Mouse (Mus musculus): ENCODE measurements around the gene Asphd1. TPM values are rescaled to one million over a fixed set of nuclear protein-coding genes. Genes with fewer than 3 reads are reported as not detected.
A peak's percentile ranks its signal among the peaks of the same experiment; 100 is the strongest.

Gene Asphd1
- polyA plus RNA-seq, 1 experiment: 0.07 TPM

DNA sequence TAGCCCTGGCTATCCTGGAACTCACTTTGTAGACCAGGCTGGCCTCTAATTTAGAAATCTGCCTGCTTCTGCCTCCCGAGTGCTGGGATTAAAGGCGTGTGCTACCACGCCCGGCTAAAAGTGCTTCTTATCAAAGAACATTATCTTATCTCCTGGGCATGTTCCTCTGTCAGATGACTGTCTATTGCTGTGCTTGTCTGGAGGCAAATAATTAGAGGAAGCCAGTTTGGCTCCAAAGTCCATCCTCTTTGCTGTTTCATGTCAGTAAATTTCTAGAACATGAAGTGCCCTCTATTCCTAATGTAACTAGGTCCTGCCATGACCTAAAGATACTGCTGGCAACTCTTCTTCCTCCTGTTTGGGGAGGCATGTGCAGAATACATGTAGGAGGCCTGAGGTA is 32.7 kb upstream of the Asphd1 start:
- Histone ChIP-seq H3K79me2 (ENCODE audit: control insufficient read depth, insufficient read depth) (peaks cover 20% of the 10 kb centered on the region), H3K79me3 (ENCODE audit: low read depth) (peaks cover 3% of the 10 kb centered on the region), H3K4me3 (ENCODE audit: insufficient read depth, poor library complexity, severe bottlenecking) (no peak overlapping the region), H3K36me3 (ENCODE audit: control insufficient read depth, insufficient read depth) (peaks cover 27% of the 10 kb centered on the region), H3ac (ENCODE audit: control insufficient read depth, insufficient read length, low read depth) (no peak overlapping the region), H3K27me3 (ENCODE audit: control insufficient read depth, insufficient read depth, insufficient read length) (no peaks in the 10 kb centered on the region)
- TF ChIP-seq CTCF (IDR thresholded peaks at IDR 0.05; ENCODE audit: control insufficient read depth, insufficient read depth, insufficient read length) (no peak), FOSL1 (IDR thresholded peaks at IDR 0.05; ENCODE audit: insufficient read depth, low read length, poor library complexity, severe bottlenecking) (no peak), MYOD1 (IDR thresholded peaks at IDR 0.05; ENCODE audit: control insufficient read depth, insufficient read length, low read depth) (no peak), MAX (IDR thresholded peaks at IDR 0.05) (no peak), USF1 (IDR thresholded peaks at IDR 0.05; ENCODE audit: low read depth) (no peak), CEBPB (IDR thresholded peaks at IDR 0.05; ENCODE audit: low read depth) (no peak), MYOG (IDR thresholded peaks at IDR 0.05; ENCODE audit: control insufficient read depth, extremely low read depth, insufficient read length) (no peak)

DNA sequence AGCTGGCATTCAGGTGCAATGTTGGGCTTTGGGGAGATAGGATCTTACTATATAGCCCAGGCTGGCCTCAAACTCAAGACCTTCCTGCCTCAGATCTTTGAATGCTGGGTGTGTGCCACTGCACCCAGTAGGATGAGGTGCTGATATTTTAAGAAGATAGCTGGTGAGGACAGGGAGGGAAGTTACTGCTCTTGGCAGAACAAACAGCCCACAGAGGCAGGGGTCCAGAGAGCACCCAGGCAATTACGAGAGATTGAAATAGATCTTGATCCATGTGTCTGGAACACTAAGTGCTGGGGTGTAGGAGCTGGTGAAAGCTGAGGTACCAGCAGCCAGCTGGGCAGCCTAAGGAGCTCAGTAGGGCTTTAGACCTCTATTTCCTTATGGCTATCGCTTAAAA is 32.2 kb upstream of the Asphd1 start:
- H3K27me3 ChIP-seq (ENCODE audit: control insufficient read depth, insufficient read depth, insufficient read length): no peaks in the 10 kb centered on the region
- H3K36me3 ChIP-seq (ENCODE audit: control insufficient read depth, insufficient read depth): peaks cover 22% of the 10 kb centered on the region
- no peak overlapping the region for H3K4me3 ChIP-seq (ENCODE audit: insufficient read depth, poor library complexity, severe bottlenecking)
- H3K79me3 ChIP-seq (ENCODE audit: low read depth): peaks cover 4% of the 10 kb centered on the region
- H3ac ChIP-seq (ENCODE audit: control insufficient read depth, insufficient read length, low read depth): no peak overlapping the region
- H3K79me2 ChIP-seq (ENCODE audit: control insufficient read depth, insufficient read depth): peaks cover 24% of the 10 kb centered on the region
- TF ChIP-seq CTCF (IDR thresholded peaks at IDR 0.05; ENCODE audit: control insufficient read depth, insufficient read depth, insufficient read length): no peak
- TF ChIP-seq MAX (IDR thresholded peaks at IDR 0.05): no peak
- no peak for TF ChIP-seq MYOG (IDR thresholded peaks at IDR 0.05; ENCODE audit: control insufficient read depth, extremely low read depth, insufficient read length)
- TF ChIP-seq CEBPB (IDR thresholded peaks at IDR 0.05; ENCODE audit: low read depth): no peak
- no peak for TF ChIP-seq USF1 (IDR thresholded peaks at IDR 0.05; ENCODE audit: low read depth)
- TF ChIP-seq MYOD1 (IDR thresholded peaks at IDR 0.05; ENCODE audit: control insufficient read depth, insufficient read length, low read depth): no peak
- TF ChIP-seq FOSL1 (IDR thresholded peaks at IDR 0.05; ENCODE audit: insufficient read depth, low read length, poor library complexity, severe bottlenecking): no peak

DNA sequence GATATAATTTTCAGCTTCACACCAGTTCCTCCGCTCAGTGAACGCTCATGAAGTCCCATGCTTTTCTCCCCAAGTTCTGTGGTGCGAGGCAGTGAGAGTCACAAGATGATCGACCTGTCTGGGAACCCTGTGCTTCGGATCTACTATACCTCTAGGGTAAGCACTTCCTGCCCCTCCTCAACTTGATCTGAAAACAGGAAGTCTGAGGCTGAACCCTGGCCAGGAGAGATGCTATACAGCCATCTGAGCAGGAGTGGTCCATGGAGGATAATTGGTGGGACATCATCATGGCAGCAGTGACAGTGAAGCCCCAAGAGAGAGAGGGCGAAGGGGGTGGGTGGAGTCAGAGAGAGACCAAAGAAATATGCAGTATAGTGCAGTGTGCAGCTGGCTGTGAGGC is 29.5 kb upstream of the Asphd1 start:
- peaks cover 6% of the 10 kb centered on the region for H3K79me3 ChIP-seq (ENCODE audit: low read depth)
- no peak overlapping the region for H3ac ChIP-seq (ENCODE audit: control insufficient read depth, insufficient read length, low read depth)
- peaks cover 21% of the 10 kb centered on the region for H3K36me3 ChIP-seq (ENCODE audit: control insufficient read depth, insufficient read depth)
- no peaks in the 10 kb centered on the region for H3K27me3 ChIP-seq (ENCODE audit: control insufficient read depth, insufficient read depth, insufficient read length)
- peaks cover 28% of the 10 kb centered on the region for H3K79me2 ChIP-seq (ENCODE audit: control insufficient read depth, insufficient read depth)
- no peak overlapping the region for H3K4me3 ChIP-seq (ENCODE audit: insufficient read depth, poor library complexity, severe bottlenecking)
- TF ChIP-seq FOSL1 (IDR thresholded peaks at IDR 0.05; ENCODE audit: insufficient read depth, low read length, poor library complexity, severe bottlenecking): no peak
- TF ChIP-seq USF1 (IDR thresholded peaks at IDR 0.05; ENCODE audit: low read depth): no peak
- TF ChIP-seq CEBPB (IDR thresholded peaks at IDR 0.05; ENCODE audit: low read depth): no peak
- no peak for TF ChIP-seq MAX (IDR thresholded peaks at IDR 0.05)
- no peak for TF ChIP-seq MYOG (IDR thresholded peaks at IDR 0.05; ENCODE audit: control insufficient read depth, extremely low read depth, insufficient read length)
- TF ChIP-seq MYOD1 (IDR thresholded peaks at IDR 0.05; ENCODE audit: control insufficient read depth, insufficient read length, low read depth): no peak
- TF ChIP-seq CTCF (IDR thresholded peaks at IDR 0.05; ENCODE audit: control insufficient read depth, insufficient read depth, insufficient read length): no peak

DNA sequence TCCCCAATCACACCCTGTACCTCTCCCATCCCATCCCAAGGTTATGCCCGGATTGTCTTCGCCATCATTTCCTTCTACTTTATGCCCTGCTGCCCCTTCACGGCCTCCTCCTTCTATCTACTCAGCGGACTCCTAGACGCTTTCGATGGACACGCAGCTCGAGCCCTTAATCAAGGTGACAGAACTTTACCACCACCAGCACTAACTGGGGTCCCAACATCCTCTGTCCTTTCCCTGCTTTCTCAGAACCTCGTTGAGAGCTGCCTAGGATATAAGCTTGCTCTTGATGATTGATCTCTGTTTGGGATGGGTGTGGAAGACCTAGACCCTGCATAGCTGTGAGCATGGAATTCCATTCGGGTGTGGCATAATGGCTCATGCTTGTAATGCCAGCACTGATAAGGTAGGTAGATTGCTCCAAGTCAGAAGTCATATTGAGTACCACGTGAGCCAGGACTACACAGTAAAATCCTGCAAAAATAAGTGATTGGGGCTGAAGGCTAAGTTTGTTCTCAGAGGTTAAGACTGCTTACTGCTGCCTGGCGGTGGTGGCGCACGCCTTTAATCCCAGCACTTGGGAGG is 27.6 kb upstream of the Asphd1 start:
- TF ChIP-seq MAX (IDR thresholded peaks at IDR 0.05) (no peak), CEBPB (IDR thresholded peaks at IDR 0.05; ENCODE audit: low read depth) (no peak), CTCF (IDR thresholded peaks at IDR 0.05; ENCODE audit: control insufficient read depth, insufficient read depth, insufficient read length) (no peak), MYOG (IDR thresholded peaks at IDR 0.05; ENCODE audit: control insufficient read depth, extremely low read depth, insufficient read length) (no peak), FOSL1 (IDR thresholded peaks at IDR 0.05; ENCODE audit: insufficient read depth, low read length, poor library complexity, severe bottlenecking) (no peak), USF1 (IDR thresholded peaks at IDR 0.05; ENCODE audit: low read depth) (no peak), MYOD1 (IDR thresholded peaks at IDR 0.05; ENCODE audit: control insufficient read depth, insufficient read length, low read depth) (no peak)
- peaks cover 28% of the 10 kb centered on the region for H3K79me2 ChIP-seq (ENCODE audit: control insufficient read depth, insufficient read depth)

DNA sequence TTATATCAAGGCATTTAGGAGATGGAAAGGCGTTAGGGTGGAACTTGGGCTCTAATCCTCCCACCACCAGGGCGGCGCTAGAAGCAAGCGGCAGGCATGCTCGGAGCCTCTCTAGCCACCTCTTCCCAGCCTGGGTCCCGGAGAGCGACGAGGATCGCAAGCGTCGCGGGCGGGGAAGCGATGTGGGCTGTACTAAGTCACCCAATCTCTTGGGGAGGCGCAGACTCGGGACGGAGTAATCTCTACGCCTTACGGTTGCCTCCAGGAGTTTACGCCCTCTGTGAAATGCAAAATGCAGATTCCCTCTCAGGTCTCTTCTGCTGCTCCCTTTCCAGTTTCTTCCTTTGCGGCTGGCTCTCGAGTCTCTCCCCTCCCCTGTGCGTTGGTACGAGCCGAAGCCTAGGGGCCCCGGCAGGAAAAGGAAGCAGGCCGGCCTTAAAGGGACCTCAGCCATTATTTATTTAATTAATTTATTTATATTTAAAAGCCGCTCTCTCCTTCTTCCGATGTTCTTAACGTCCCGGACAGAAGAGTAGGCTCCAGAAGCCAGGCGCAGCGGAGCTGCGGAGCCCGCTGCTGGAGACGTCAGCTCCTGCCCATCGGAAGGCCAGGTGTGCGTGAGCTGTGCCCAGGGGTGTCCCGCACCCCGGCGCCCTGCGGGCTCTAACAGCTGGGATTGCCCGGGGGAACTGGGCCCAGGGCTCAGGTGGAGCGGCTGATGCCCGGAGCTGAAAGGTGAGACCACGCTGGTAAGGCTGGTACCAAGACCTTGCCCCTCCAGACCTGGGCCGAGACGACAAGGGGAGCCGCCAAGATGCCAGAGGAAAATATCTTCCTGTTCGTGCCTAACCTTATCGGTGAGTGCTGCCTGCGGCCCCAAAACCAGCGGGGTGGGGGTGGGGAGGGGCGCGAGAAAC is 26.8 kb upstream of the Asphd1 start, which contains the start of gene Cdiptos:
TSS of gene Cdiptos (minus strand) at position 149 of the 917 bp plus-strand sequence.
- Histone ChIP-seq H3ac (ENCODE audit: control insufficient read depth, insufficient read length, low read depth) (peak within 1 kb of the TSS; percentile 99), H3K79me2 (ENCODE audit: control insufficient read depth, insufficient read depth) (peaks cover 28% of the 10 kb centered on the region), H3K36me3 (ENCODE audit: control insufficient read depth, insufficient read depth) (peaks cover 21% of the 10 kb centered on the region), H3K79me3 (ENCODE audit: low read depth) (peaks cover 6% of the 10 kb centered on the region), H3K27me3 (ENCODE audit: control insufficient read depth, insufficient read depth, insufficient read length) (peaks cover 11% of the 10 kb centered on the region), H3K4me3 (ENCODE audit: insufficient read depth, poor library complexity, severe bottlenecking) (peak within 1 kb of the TSS; percentile 89)
- no peak for TF ChIP-seq FOSL1 (IDR thresholded peaks at IDR 0.05; ENCODE audit: insufficient read depth, low read length, poor library complexity, severe bottlenecking)
- peak; percentile 93 for TF ChIP-seq MAX (IDR thresholded peaks at IDR 0.05)
- TF ChIP-seq CEBPB (IDR thresholded peaks at IDR 0.05; ENCODE audit: low read depth): no peak
- no peak for TF ChIP-seq USF1 (IDR thresholded peaks at IDR 0.05; ENCODE audit: low read depth)
- TF ChIP-seq MYOG (IDR thresholded peaks at IDR 0.05; ENCODE audit: control insufficient read depth, extremely low read depth, insufficient read length): no peak
- TF ChIP-seq MYOD1 (IDR thresholded peaks at IDR 0.05; ENCODE audit: control insufficient read depth, insufficient read length, low read depth): no peak
- TF ChIP-seq CTCF (IDR thresholded peaks at IDR 0.05; ENCODE audit: control insufficient read depth, insufficient read depth, insufficient read length): peak; percentile 91

More for the DNA sequence above, 27.6 kb upstream of the Asphd1 start:
- H3K79me3 ChIP-seq (ENCODE audit: low read depth): peaks cover 6% of the 10 kb centered on the region
- peak overlapping the region; percentile 89 for H3K4me3 ChIP-seq (ENCODE audit: insufficient read depth, poor library complexity, severe bottlenecking)
- peaks cover 21% of the 10 kb centered on the region for H3K36me3 ChIP-seq (ENCODE audit: control insufficient read depth, insufficient read depth)
- peak overlapping the region; percentile 99 for H3ac ChIP-seq (ENCODE audit: control insufficient read depth, insufficient read length, low read depth)
- peaks cover 10% of the 10 kb centered on the region for H3K27me3 ChIP-seq (ENCODE audit: control insufficient read depth, insufficient read depth, insufficient read length)

All from C2C12 (cell line).